20 mouse cellular contexts compared by ENCODE assay signal in the genomic region with DNA sequence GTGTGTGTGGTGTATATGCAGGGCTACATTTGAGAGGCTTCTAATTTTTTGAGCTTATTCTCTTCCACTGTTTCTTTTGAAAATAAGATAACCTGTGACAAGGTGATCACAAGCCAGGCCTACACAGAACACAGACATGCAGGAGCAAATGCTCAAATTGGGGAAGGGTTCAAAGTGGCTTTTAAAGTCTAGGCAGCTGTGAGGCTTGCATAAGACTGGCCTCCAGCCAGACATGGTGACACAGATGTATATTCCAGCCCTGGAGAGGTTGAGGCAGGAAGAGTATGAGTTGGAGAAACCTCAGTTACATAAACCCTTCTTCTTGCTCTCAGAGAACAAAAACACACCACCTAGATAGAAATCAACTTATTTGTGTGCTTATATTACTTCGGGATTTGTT. TPM values are rescaled to one million over a fixed set of nuclear protein-coding genes. Genes with fewer than 3 reads are reported as not detected.
"Had no signal": no experiment of that assay in that cellular context is flagged by ENCODE, and none has a peak within 500 bp of the region (broad histone marks: within the 10 kb centered on the region; RNA-seq: fewer than 3 reads in every experiment).

No protein-coding gene starts in this region.

- H3K9ac ChIP-seq: lung, embryonic 15.5 days; midbrain, embryonic 12.5 days; neural tube, embryonic 13.5 days; stomach, embryonic 15.5 days had no signal

- ATAC-seq: lung, postnatal 0 days; midbrain, embryonic 16.5 days had no signal

- H3K36me3 ChIP-seq: lung, embryonic 15.5 days; midbrain, embryonic 10.5 days; midbrain, embryonic 12.5 days; neural tube, embryonic 13.5 days; stomach, embryonic 15.5 days had no signal

- H3K9me3 ChIP-seq: lung, embryonic 15.5 days; midbrain, embryonic 10.5 days; midbrain, embryonic 12.5 days; neural tube, embryonic 13.5 days; stomach, embryonic 15.5 days had no signal

- DNase-seq: lung, adult 2 months; lung, postnatal 14 days; lung, postnatal 36 days; midbrain, embryonic 14.5 days; right cerebral cortex, postnatal 14 days; thymus, adult 2 months; thymus, postnatal 25 days; thymus, postnatal 4 days had no signal

- H3K4me1 ChIP-seq: lung, embryonic 15.5 days; midbrain, embryonic 12.5 days; neural tube, embryonic 13.5 days; stomach, embryonic 15.5 days had no signal

- H3K27me3 ChIP-seq: lung, embryonic 15.5 days; neural tube, embryonic 13.5 days; stomach, embryonic 15.5 days had no signal

- H3K4me3 ChIP-seq: lung, embryonic 15.5 days; midbrain, embryonic 10.5 days; midbrain, embryonic 12.5 days; myocyte; neural tube, embryonic 13.5 days; stomach, embryonic 15.5 days had no signal

- H3K4me2 ChIP-seq: lung, embryonic 15.5 days; midbrain, embryonic 12.5 days; neural tube, embryonic 13.5 days; stomach, embryonic 15.5 days had no signal

- H3K27ac ChIP-seq: lung, embryonic 15.5 days; macrophage; midbrain, embryonic 10.5 days; midbrain, embryonic 12.5 days; neural tube, embryonic 13.5 days; stomach, embryonic 15.5 days; stomach, postnatal 0 days had no signal

RNA-seq across cellular contexts. Expression of gene Ccn5, which starts 53.8 kb away (rescaled TPM):
- total RNA-seq: megakaryocyte-erythroid progenitor cell, adult 5-6 weeks; neutrophil, adult 5-6 weeks had no signal
- polyA plus RNA-seq: macrophage; stomach, embryonic 15.5 days had no signal
